Mouse (Mus musculus) embryonic facial prominence, embryonic 13.5 days (tissue): ENCODE measurements around the gene Smoc1. TPM values are rescaled to one million over a fixed set of nuclear protein-coding genes. Genes with fewer than 3 reads are reported as not detected.

Experiments
- ATAC-seq: fragments of 200-750 bp; cut with Nextera tagmentation; 2 replicates; pipeline ENCODE4 v1.8.0; 2017; ENCODE audit warnings: low read depth; ENCODE audit not compliant: insufficient number of reproducible peaks, insufficient read depth, low FRiP score, low TSS enrichment
- H3K27ac ChIP-seq: fragments of 300-500 bp; sonication (generic); 2 replicates; pipeline ENCODE4 v1.5.1; 2015; ENCODE audit warnings: moderate library complexity, mild to moderate bottlenecking, inconsistent platforms
- H3K27me3 ChIP-seq: fragments of 300-500 bp; sonication (generic); 2 replicates; pipeline ENCODE4 v1.6.1; 2015; ENCODE audit warnings: mild to moderate bottlenecking, inconsistent platforms
- H3K36me3 ChIP-seq: fragments of 300-500 bp; sonication (generic); 2 replicates; pipeline ENCODE4 v1.6.1; 2015; ENCODE audit warnings: mild to moderate bottlenecking, inconsistent platforms
- H3K4me1 ChIP-seq: fragments of 300-500 bp; sonication (generic); 2 replicates; pipeline ENCODE4 v1.6.1; 2015; ENCODE audit warnings: inconsistent platforms
- H3K4me2 ChIP-seq: fragments of 300-500 bp; sonication (generic); 2 replicates; pipeline ENCODE4 v1.6.1; 2015; ENCODE audit warnings: moderate library complexity, mild to moderate bottlenecking, inconsistent platforms
- H3K4me3 ChIP-seq: fragments of 300-500 bp; sonication (generic); 2 replicates; pipeline ENCODE4 v1.5.1; 2015; ENCODE audit warnings: mild to moderate bottlenecking, inconsistent platforms
- H3K9ac ChIP-seq: fragments of 300-500 bp; sonication (generic); 2 replicates; pipeline ENCODE4 v1.6.1; 2015; ENCODE audit warnings: mild to moderate bottlenecking, inconsistent platforms
- H3K9me3 ChIP-seq: fragments of 300-500 bp; sonication (generic); 2 replicates; pipeline ENCODE4 v1.6.1; 2016; ENCODE audit warnings: inconsistent platforms
- WGBS: fragments of 180-500 bp; shearing (Covaris S2); methylation state at CpG from one replicate; pipeline ENCODE4 v1.1.7; 2015; ENCODE audit warnings: mixed read lengths; 5-methylcytosine and 5-hydroxymethylcytosine counted together
- polyA plus RNA-seq: library from polyadenylated mRNA; unstranded; fragments of >200 nt; fragmentation: Nextera tagmentation; extraction: Ambion mirVana; gene quantifications from 2 replicates; pipeline ENCODE4 v1.2.1, GENCODE M21; 2015

The Smoc1 gene
- polyA plus RNA-seq, 1 experiment from 2014 or later = 15.5 TPM

DNA sequence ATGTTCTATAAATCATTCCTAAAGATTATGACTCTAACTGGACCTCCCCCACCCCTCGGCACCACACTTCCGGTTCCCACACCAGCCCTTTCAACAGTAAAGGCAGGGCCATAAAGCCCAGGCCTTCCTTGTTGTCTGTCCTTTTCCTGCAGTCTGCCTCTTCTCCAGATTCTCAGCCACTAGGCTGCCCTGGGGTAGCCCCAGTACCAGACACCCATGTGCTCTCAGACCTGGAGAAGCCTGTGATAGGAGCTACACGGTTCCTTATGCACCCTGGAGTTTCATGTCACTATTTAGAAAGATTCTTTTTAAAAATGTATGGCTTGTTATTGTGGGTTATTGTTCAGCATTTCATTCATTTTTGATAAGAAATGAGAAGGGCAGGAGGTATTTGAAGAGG lies 133.8 kb downstream of the Smoc1 start:
- H3K36me3 ChIP-seq = no peaks in the 10 kb centered on the region
- no peak overlapping the region for H3K9ac ChIP-seq
- H3K4me1 ChIP-seq = no peaks in the 10 kb centered on the region
- no peaks in the 10 kb centered on the region for H3K27me3 ChIP-seq
- no peak for ATAC-seq
- H3K9me3 ChIP-seq = no peaks in the 10 kb centered on the region
- WGBS = 86% methylated on average over 3 of the region's 3 CpGs
- no peak overlapping the region for H3K27ac ChIP-seq
- H3K4me3 ChIP-seq = no peak overlapping the region
- H3K4me2 ChIP-seq = no peak overlapping the region

DNA sequence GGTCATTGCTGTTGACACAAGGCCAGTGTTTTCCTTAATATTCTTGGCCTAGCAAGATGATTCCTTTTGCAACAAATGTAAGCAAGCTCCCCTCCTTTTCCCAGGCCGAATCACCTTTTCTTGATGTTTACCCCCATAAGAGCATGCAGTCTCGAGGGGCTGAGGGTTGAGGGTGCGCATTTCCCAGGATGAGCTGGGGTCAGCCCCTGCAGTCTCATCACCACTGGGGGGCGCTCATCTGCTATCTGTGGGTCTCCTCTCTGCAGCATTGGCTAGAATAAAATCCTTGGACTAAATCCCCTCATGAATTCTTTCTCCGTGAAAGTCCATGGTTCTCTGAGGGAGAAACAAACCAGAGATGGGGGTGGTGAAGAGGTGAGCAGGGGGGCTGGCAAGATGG lies 134.2 kb downstream of the Smoc1 start:
- Histone ChIP-seq H3K27ac (no peak overlapping the region), H3K9ac (no peak overlapping the region), H3K27me3 (no peaks in the 10 kb centered on the region), H3K4me3 (no peak overlapping the region), H3K4me1 (0 out of 2 replicates have a peak, but pooled peaks cover 2% of the 10 kb centered on the region), H3K9me3 (no peaks in the 10 kb centered on the region), H3K4me2 (no peak overlapping the region), H3K36me3 (no peaks in the 10 kb centered on the region)
- 69% methylated on average over 5 of the region's 5 CpGs for WGBS
- no peak for ATAC-seq

DNA sequence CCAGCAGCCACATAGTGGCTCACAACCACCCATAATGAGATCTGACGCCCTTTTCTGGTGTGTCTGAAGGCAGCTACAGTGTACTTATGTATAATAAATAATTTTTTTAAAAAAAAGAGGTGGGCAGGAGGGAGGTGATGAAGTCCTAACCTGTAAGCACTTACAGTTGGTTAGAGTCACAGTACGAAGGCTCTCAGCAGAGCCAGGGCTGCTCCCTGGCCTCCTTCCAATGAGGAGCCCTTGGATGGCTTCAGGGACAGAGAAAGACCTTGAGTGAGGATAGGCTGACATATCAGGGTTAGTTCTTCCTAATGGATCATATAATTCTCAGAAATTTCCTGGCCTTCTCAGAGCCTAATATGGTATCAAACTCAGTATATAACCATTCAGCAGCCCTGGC lies 134.7 kb downstream of the Smoc1 start:
- no peak for ATAC-seq
- no peak overlapping the region for H3K9ac ChIP-seq
- 91% methylated on average over 2 of the region's 2 CpGs for WGBS
- H3K27ac ChIP-seq = no peak overlapping the region
- H3K4me3 ChIP-seq = no peak overlapping the region
- H3K4me1 ChIP-seq = peaks cover 6% of the 10 kb centered on the region; the same call in 1 of the 2 replicates
- no peaks in the 10 kb centered on the region for H3K27me3 ChIP-seq
- no peaks in the 10 kb centered on the region for H3K36me3 ChIP-seq
- no peaks in the 10 kb centered on the region for H3K9me3 ChIP-seq
- H3K4me2 ChIP-seq = no peak overlapping the region

DNA sequence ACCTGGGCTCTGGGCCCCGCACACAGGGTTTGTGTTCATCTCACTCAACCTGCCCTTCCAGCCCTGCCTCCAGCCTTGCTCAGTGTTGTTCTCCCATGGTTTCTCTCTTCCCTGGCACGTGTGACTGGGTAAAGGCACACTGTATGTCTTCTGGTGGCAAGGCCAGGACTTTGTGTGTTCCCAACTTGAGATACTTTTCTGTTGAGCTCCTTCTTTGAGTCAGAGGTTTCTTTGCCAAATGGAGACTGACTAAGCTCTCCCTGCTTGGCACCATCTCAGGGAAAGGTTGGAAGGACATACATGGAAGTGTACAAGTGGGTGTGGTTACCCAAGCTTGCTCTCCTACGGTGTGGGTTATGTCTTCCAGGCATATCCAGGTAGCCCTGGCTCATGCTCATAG lies 136.5 kb downstream of the Smoc1 start:
- Histone ChIP-seq H3K9me3 (no peaks in the 10 kb centered on the region), H3K27ac (no peak overlapping the region), H3K4me3 (no peak overlapping the region), H3K4me2 (no peak overlapping the region), H3K36me3 (no peaks in the 10 kb centered on the region), H3K27me3 (no peaks in the 10 kb centered on the region), H3K9ac (no peak overlapping the region), H3K4me1 (peaks cover 7% of the 10 kb centered on the region; the same call in 1 of the 2 replicates)
- ATAC-seq = no peak
- WGBS = 78% methylated on average over 3 of the region's 3 CpGs

DNA sequence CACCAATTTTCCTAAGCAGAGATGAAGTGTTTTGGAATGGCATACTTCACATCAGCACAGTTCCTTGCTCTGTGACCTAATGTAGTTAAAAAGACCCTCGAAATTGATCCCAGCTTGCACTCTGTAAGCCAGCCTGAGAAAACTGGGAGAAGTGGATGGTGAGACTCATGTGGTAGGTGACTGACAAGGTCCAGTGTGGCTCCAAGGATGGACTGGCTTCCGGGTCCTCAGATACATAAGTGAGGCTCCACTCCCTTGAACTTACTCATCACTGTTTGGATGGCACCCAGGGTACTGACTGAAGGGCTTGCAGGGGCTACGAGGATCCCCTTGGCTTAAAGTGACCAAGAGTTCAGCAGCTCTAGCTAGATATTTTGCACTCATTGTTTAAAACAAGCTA lies 137.0 kb downstream of the Smoc1 start:
- Histone ChIP-seq H3K4me3 (no peak overlapping the region), H3K9me3 (no peaks in the 10 kb centered on the region), H3K27ac (no peak overlapping the region), H3K4me1 (peaks cover 7% of the 10 kb centered on the region; the same call in 1 of the 2 replicates), H3K9ac (no peak overlapping the region), H3K27me3 (no peaks in the 10 kb centered on the region), H3K4me2 (no peak overlapping the region), H3K36me3 (no peaks in the 10 kb centered on the region)
- 89% methylated on average over 3 of the region's 3 CpGs for WGBS
- ATAC-seq = no peak

DNA sequence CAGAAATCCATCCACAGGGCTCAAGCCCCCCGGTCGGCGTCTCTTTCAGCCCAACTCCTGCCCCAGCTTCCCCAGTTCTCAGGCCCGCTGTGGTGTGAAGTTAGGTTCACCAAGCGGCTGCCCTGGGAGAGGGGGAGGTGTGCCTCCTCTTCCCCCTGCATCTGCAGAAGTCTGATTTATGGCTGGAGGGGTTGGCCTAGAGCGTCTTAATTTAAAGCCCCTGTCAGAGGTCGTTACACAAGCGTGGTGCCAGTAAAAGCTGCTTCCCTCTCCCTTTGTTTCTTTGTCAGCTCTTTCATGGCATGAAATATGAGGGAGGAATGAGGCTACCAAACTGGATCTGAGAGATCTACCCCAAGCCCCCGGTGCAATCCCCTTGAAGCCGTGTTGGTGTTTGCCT lies 139.5 kb downstream of the Smoc1 start:
- Histone ChIP-seq H3K9ac (no peak overlapping the region), H3K4me1 (peaks cover 7% of the 10 kb centered on the region; the same call in 1 of the 2 replicates), H3K9me3 (no peaks in the 10 kb centered on the region), H3K36me3 (no peaks in the 10 kb centered on the region), H3K27me3 (no peaks in the 10 kb centered on the region), H3K27ac (no peak overlapping the region), H3K4me2 (no peak overlapping the region), H3K4me3 (no peak overlapping the region)
- WGBS = 41% methylated on average over 10 of the region's 10 CpGs
- no peak for ATAC-seq

DNA sequence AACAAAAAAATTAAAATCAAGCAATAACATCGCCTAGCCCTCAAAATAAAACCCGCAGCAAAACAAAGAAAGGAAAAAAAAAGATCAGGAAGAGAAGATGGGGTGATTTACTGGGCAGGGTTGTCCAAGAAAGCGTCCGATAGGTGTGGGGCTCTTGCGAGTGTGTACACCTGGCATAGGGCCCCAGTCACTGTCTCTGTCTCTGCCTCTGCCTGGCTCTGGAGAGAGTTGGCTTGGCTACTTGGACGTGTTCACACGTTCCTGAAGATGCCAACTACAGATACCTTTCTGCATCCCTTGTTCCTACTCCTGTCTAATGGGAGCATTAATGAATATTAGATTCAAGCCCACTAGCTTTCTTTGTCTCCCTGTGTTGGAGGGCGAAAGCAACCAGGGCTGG lies 140.0 kb downstream of the Smoc1 start:
- Histone ChIP-seq H3K4me1 (peaks cover 7% of the 10 kb centered on the region; the same call in 1 of the 2 replicates), H3K4me2 (no peak overlapping the region), H3K27ac (no peak overlapping the region), H3K36me3 (no peaks in the 10 kb centered on the region), H3K9ac (no peak overlapping the region), H3K4me3 (no peak overlapping the region), H3K27me3 (no peaks in the 10 kb centered on the region), H3K9me3 (no peaks in the 10 kb centered on the region)
- no peak for ATAC-seq
- WGBS = 86% methylated on average over 8 of the region's 8 CpGs

DNA sequence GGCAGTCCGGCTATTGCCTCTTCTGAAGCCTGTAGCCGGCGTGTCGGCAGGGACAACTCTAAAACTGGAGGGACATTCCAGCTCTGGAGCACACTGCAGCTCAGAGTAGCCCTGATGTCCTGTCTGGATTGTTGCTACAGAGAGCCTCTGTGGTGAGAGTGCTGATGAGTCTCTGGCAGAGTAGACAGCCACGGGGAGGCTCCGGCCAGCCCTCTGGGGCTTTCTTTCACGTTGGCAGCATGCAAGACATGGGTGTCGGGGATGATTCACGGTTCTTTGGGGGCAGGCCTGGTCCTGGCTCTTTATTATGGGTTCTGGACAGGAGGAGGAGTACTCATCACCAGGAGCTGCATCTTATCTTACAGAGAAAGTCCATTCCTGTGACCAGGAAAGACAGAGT lies 140.5 kb downstream of the Smoc1 start:
- H3K9ac ChIP-seq = no peak overlapping the region
- H3K4me2 ChIP-seq = no peak overlapping the region
- no peak for ATAC-seq
- H3K4me3 ChIP-seq = no peak overlapping the region
- peaks cover 7% of the 10 kb centered on the region; the same call in 1 of the 2 replicates for H3K4me1 ChIP-seq
- H3K27me3 ChIP-seq = no peaks in the 10 kb centered on the region
- no peak overlapping the region for H3K27ac ChIP-seq
- no peaks in the 10 kb centered on the region for H3K9me3 ChIP-seq
- WGBS = 85% methylated on average over 9 of the region's 9 CpGs
- no peaks in the 10 kb centered on the region for H3K36me3 ChIP-seq

DNA sequence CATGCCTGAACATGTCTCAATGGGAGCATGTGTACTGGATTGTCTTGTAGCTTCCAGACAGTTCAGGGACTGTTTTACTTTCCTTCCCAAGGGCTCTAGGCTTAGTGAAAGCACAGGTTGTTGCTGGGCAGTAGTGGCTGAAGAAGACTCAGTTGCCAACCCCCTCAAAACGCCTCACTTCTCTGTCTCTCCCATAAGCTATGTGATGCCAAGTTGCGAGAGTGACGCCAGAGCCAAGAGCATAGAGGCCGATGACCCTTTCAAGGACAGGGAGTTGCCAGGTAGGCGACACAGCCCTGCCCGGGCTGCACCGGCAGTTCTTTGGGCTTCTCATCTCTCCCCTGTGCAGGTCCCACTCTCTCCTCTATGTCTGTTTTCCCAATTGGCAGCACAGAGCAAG lies 141.4 kb downstream of the Smoc1 start:
- Histone ChIP-seq H3K36me3 (no peaks in the 10 kb centered on the region; the same call in 1 of the 2 replicates), H3K4me3 (no peak overlapping the region), H3K27ac (no peak overlapping the region), H3K4me1 (peaks cover 7% of the 10 kb centered on the region; the same call in 1 of the 2 replicates), H3K9me3 (no peaks in the 10 kb centered on the region), H3K27me3 (no peaks in the 10 kb centered on the region), H3K4me2 (no peak overlapping the region), H3K9ac (no peak overlapping the region)
- 92% methylated on average over 7 of the region's 7 CpGs for WGBS
- ATAC-seq = no peak

DNA sequence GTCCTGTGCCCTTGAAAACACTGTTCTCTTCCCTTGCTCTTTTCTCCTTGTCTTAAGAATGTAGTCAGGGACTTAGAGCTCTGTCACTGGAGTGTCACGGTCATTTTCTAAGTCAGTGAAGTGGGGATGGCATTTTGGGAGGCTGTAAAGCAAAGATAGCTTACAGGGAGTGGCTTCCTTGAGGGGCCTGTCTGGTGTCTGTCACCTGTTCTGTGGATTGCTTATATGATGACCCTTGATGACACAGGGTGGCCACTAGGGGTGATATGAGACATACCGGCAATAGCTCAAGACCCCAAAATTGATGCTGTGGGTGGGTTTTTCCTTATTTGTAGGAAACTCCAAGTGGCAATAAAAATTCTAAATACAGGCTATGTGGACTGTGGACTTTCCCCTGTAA lies 141.9 kb downstream of the Smoc1 start:
- Histone ChIP-seq H3K9me3 (no peaks in the 10 kb centered on the region), H3K4me2 (no peak overlapping the region), H3K9ac (no peak overlapping the region), H3K27me3 (no peaks in the 10 kb centered on the region), H3K36me3 (no peaks in the 10 kb centered on the region; the same call in 1 of the 2 replicates), H3K4me1 (peaks cover 7% of the 10 kb centered on the region; the same call in 1 of the 2 replicates), H3K27ac (no peak overlapping the region), H3K4me3 (no peak overlapping the region)
- no peak for ATAC-seq
- WGBS = 71% methylated on average over 2 of the region's 2 CpGs

DNA sequence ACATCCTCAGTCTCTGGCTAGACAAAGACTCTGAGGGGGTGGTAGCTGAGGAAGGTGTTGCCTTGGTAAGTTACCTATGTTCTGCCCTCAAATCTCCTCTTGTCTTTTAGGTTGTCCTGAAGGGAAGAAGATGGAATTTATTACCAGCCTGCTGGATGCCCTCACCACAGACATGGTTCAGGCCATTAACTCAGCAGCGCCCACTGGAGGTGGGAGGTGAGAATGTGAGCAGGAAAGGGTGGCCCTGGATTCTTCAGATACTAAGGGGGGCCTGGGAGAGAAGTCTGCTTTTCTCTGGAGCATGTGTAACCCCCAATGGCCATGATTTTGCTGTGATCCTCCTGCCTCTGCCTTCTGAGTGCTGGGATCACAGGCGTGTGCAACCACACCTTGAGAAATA lies 143.5 kb downstream of the Smoc1 start:
- Histone ChIP-seq H3K9me3 (no peaks in the 10 kb centered on the region), H3K4me2 (no peak overlapping the region), H3K27me3 (no peaks in the 10 kb centered on the region), H3K4me3 (no peak overlapping the region), H3K4me1 (peaks cover 7% of the 10 kb centered on the region; the same call in 1 of the 2 replicates), H3K9ac (no peak overlapping the region), H3K36me3 (no peaks in the 10 kb centered on the region; the same call in 1 of the 2 replicates), H3K27ac (no peak overlapping the region)
- no peak for ATAC-seq
- 89% methylated on average over 2 of the region's 2 CpGs for WGBS

DNA sequence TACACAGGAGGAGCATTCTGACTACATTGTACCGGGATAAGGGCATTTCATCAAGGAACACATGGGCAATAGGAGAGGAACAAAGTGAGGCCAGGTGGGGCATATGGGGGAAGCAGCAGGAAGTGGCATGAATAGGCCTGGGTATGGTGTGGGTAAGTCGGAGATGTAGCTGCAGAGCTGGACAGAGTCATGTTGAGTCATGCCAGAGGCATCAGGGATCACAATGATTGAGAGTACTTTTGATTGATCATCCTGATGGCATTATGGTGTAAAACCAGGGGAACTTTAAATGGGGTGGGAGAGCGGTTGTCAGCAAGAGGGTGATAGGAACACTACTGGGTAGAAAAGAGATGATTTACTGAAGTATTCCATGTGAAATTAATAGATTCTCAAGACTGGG lies 146.4 kb downstream of the Smoc1 start:
- Histone ChIP-seq H3K9me3 (no peaks in the 10 kb centered on the region), H3K4me2 (no peak overlapping the region), H3K4me3 (no peak overlapping the region), H3K4me1 (peaks cover 7% of the 10 kb centered on the region; the same call in 1 of the 2 replicates), H3K9ac (no peak overlapping the region), H3K27me3 (no peaks in the 10 kb centered on the region), H3K36me3 (no peaks in the 10 kb centered on the region; the same call in 1 of the 2 replicates), H3K27ac (no peak overlapping the region)
- 83% methylated on average over 3 of the region's 3 CpGs for WGBS
- no peak for ATAC-seq
